Mouse (Mus musculus) heart, postnatal 36 days (tissue): ENCODE results near the gene 0610010K14Rik. TPM values are rescaled to one million over a fixed set of nuclear protein-coding genes. Genes with fewer than 3 reads are reported as not detected.

ENCODE experiments used
- DNase-seq, 2 experiments: peaks; one replicate each; pipeline ENCODE4 v3.0.0; 2021 to 2022
- intact Hi-C: fragments of 180-260 bp; cut with DNase I; formaldehyde crosslinking; loops from one replicate; pipeline ENCODE4 v1.15.1; 2025
- total RNA-seq, 2 experiments: library from RNA; stranded (reverse); gene quantifications; 2 replicates each; pipeline ENCODE4 v1.2.3; 2021

Gene 0610010K14Rik
- 10 to 100 TPM; 32.7 to 38.0 TPM for total RNA-seq

DNA sequence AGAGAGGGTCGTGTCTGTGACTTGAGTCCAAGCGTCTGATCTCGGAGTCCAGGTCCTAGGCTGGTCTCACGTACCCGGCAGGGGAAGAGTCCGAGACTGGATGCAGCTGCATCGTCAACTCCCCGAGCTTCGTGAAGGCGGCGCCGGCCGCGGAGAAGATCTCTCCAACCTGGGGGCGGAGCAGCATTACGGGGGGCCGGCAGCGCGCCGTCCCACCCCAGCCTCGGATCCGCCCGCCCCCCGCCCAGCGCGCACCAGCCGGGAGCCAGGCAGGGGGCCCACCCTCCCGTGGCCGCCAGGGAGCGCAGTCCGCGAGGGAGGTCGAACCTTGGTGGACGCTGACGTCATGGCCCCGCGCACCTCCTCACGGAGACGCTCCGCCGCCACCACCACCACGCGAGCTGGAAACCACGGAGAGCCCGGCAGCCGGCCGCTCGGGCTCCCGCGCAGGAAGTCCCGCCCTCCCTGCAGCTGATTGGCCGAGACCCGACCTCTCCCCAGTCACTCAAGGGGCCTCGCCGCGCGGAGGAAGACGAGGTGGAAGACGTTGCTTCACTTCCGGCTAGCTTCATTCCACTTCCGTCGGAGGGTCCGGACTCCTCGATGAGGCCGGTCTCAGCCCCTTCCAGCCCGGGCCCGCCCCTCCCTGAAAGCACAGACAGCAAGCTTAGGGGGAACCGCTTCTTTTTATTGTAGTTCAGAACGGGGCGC is at the start of gene 0610010K14Rik:
Gene 0610010K14Rik (minus strand): TSS at position 458 of the 711 bp plus-strand sequence.
- DNase-seq: peak; percentile 99
- intact Hi-C loops: loop anchor here (10.0 kb wide), 2 partner anchors 407 to 823 kb away; partner anchors contain the start of genes Kdm6b, Rnf167 and Slc25a11

DNA sequence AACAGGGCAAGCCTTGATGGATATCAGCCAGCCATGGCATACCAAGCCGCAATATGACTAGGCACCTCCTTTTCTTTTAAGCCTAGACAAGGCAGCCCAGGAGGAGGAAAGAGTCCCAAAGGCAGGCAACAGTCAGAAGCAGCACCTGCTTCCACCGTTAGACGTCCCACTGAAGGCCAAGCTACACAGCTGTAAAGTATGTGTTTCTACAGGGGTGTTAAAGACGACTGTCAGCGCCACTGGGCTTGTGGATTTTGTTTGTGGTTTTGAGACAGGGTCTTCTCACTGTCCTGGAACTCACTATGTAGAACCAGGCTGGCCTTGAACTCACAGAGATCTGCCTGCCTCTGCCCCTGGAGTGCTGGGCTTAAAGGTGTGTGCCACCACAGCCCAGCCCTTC is 48.0 kb upstream of the 0610010K14Rik start:
- DNase-seq: no peak
- intact Hi-C loops: no loop called here

DNA sequence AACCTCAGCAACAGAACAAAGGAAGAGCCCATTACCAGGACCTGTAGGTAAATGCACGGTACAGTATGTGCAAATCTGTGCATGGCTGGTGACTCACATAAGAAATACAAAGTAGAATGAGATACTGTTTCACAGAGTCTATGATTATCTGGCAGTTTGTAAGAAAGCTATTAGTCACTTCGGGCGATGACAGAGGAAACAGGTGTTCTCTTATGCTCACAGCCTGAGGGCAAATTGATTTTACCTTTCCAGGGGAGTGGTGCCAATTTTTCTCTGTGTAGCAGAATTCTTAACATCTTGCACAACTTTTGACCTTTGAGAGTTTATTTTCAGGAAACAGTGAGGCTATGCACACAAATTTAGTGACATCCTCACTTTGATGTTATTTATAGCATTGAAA is 47.0 kb upstream of the 0610010K14Rik start:
- intact Hi-C loops: no loop called here
- no peak for DNase-seq

- intact Hi-C loops: no loop called here
- no peak for DNase-seq
Observed at GRCm38 (mm10) chr11:70283666-70284065, 46.0 kb upstream of the 0610010K14Rik start.

GRCm38 (mm10) chr11:70280441-70280840 is 42.7 kb upstream of the 0610010K14Rik start:
- intact Hi-C loops: loop anchor here (2.0 kb wide), 1 partner anchor 28 kb away; no protein-coding TSS in a partner anchor
- peak in 1 of 2 experiments; percentile 26 for DNase-seq

GRCm38 (mm10) chr11:70278961-70279360 is 41.2 kb upstream of the 0610010K14Rik start:
- DNase-seq: no peak
- intact Hi-C loops: no loop called here

DNA sequence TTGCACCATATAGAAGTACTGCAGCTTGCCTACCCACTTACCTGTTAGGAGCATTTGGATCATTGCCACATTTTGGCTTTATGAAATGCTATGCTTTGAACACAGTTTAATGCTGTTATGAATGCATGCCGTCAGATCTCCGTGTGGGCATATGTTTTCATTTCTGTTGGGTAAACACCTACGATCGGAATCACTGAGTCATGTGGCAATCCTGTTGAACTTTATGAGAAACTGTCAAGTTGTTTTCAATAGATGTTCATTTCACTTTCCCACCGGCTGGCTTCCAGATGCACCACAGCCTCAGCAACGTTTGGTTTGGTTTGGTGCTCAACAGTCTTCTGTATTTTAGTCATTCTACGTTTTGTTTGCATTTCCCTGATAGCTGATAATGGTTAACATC is 33.9 kb upstream of the 0610010K14Rik start:
- no peak for DNase-seq
- intact Hi-C loops: no loop called here

DNA sequence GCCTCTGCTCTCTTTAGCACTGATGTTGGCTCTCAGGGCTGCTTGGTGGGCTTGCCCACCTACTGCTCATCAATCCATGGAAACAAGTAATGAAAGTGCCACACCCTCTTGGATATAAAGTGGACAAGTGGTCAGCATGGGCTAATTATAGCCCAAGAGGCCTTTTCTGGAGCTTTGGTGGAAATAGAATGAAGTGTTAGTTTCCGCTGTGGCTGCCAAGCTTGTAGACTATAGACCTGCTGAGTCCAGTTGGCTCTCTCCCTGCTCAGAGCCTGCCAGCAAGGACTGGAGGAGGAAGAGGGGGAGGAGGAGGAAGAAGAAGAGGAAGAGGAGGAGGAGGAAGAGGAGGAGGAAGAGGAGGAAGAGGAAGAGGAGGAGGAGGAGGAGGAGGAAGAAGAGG is 28.7 kb upstream of the 0610010K14Rik start:
- DNase-seq: peak; percentile 29 to 49
- intact Hi-C loops: no loop called here

- intact Hi-C loops: no loop called here
- no peak for DNase-seq
Observed at GRCm38 (mm10) chr11:70265819-70266218, 28.1 kb upstream of the 0610010K14Rik start.

GRCm38 (mm10) chr11:70265252-70265651 is 27.5 kb upstream of the 0610010K14Rik start:
- DNase-seq: no peak
- intact Hi-C loops: no loop called here

GRCm38 (mm10) chr11:70259035-70259434 is 21.3 kb upstream of the 0610010K14Rik start:
- no peak for DNase-seq
- intact Hi-C loops: no loop called here

DNA sequence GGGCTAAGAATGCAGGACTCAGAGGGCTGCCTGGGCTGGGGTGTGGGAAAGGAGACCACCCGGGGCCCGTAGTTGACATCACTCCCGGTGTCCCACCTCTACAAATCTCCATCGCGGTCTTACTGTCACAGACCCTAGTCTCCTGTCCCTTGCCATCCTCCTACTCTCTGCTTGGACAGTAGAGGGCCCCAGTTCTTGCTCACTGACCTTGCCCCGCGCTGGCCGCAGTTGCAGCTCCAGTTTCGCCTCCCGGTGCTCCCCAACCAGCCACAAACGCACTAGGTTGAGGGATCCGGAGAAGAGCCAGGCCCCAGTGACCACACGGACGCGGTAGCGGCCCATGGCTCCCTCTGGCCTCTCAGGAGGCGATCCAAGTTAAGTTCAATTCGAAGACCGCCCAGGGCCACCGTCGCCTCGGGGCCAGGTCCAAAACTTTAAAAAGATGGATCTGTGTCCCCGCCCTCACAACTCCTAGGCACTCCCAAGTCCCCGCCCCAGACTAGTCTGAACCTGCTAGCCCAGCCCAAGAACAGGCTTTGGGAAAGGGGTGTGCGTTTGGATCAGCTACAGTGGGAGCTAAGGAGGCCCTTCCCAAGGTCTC is 17.3 kb upstream of the 0610010K14Rik start, which contains the start of gene Alox12:
Gene Alox12 (minus strand): TSS at position 423 of the 601 bp plus-strand sequence.
- intact Hi-C loops: loop anchor here (1.0 kb wide), 1 partner anchor 54 kb away; no protein-coding TSS in a partner anchor
- peak; percentile 57 to 71 for DNase-seq

GRCm38 (mm10) chr11:70254337-70254736 is 16.6 kb upstream of the 0610010K14Rik start:
- DNase-seq: no peak

GRCm38 (mm10) chr11:70251853-70252252 is 14.1 kb upstream of the 0610010K14Rik start:
- intact Hi-C loops: no loop called here
- no peak for DNase-seq

More at GRCm38 (mm10) chr11:70254337-70254736, 16.6 kb upstream of the 0610010K14Rik start:
- intact Hi-C loops: no loop called here

DNA sequence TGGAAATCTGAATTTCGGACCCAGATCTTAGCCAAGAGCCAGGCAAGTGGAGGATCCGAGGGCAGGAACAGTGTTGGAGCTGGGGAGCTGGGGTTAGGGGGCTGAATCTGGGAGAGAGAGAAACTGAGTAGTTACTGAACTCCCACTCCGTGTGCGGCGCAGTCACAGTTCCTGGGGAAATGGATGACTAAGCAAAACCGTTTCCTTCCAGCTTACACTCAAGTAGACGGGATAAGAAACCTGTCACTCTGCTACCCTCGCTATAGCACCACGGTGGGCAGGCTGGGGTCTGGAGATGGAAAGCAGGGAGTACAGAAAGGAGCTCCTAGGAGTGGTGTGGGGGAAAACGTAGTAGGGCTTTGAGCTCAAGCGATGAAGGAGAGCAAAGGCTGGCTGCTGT is 12.4 kb upstream of the 0610010K14Rik start:
- intact Hi-C loops: no loop called here
- DNase-seq: no peak

DNA sequence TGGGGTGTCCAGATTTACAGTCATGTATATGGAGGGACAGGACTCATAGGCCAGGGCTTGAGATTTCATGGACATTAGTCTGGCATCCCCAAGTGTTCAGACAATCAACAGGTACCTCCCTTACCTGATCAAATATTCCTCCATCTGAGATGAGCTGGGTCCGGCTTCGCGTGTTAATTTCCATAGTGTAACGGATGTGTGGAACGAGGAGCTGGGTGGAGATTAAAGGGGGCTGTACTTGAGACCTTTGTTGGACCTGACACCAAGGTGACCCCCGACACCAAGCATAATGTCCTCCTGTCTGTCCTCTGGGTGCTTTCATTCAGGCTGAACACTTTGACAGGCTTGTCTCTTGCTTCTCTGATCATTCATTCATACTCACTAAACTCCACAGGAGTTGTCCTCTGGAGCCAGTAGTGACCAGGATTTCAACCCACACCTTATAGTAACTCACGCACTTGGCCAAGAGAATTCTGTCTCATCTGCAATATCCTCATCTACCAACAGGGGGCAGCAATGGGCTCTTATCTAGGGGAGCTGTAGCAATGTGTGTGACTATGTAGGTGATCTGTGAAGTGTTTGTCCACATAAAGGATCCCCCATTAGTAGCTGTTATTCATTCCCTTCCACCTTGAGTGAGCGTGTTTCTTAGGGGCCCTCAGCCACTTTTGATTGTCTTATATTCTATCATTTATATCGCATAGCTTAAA is 9.6 kb upstream of the 0610010K14Rik start:
- DNase-seq: peak; percentile 72 to 74
- intact Hi-C loops: no loop called here

DNA sequence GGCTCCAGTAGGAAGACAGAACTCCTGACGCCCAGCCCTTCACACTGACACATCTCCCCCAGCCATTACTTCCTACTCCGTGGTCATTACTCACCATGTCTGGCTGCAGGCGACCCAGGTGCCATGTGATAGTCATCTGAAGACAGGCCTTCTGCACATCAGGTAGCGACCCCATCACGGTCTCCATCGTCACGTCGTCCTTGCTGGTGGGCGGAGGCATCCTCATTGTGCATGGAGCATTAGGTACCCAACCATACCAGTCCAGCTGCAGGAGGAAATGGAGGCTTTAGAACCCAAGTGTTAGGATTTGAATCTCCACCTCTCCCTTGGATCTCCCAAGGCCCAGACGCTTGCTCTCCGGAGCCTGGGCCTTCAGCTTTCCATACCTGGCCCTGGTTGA is 4.9 kb upstream of the 0610010K14Rik start:
- DNase-seq: no peak
- intact Hi-C loops: no loop called here

GRCm38 (mm10) chr11:70239541-70240279 is 2.0 kb upstream of the 0610010K14Rik start, which contains the start of the genes Gm21988 and Rnasek:
Gene Gm21988, minus strand, starts transcription at chr11:70239830.
Gene Rnasek, minus strand, starts transcription at chr11:70239842.
- intact Hi-C loops: loop anchor here (10.0 kb wide), 2 partner anchors 405 to 825 kb away; partner anchors contain the start of genes Kdm6b, Rnf167 and Slc25a11
- peak; percentile 84 to 92 for DNase-seq

- peak in 1 of 2 experiments; percentile 34 for DNase-seq
- intact Hi-C loops: loop anchor here (10.0 kb wide), 2 partner anchors 406 to 824 kb away; partner anchors contain the start of genes Kdm6b, Rnf167 and Slc25a11
Observed at GRCm38 (mm10) chr11:70238591-70239440, 1.1 kb upstream of the 0610010K14Rik start.
